Mouse (Mus musculus): ENCODE results near the gene Pkp4. TPM values are rescaled to one million over a fixed set of nuclear protein-coding genes. Genes with fewer than 3 reads are reported as not detected.

Pkp4 gene
- polyA plus RNA-seq, 1 experiment from 2014 or later, result 7.7 TPM

- WGBS (ENCODE audit: insufficient replicate concordance), result 77% methylated on average over 12 of the region's 12 CpGs
- no peak for ATAC-seq
- no peak overlapping the region for H3K4me2 ChIP-seq (ENCODE audit: low read depth, low read length)
- peaks cover 24% of the 10 kb centered on the region for H3K36me3 ChIP-seq (replicated peaks; ENCODE audit: insufficient read depth, low read length)
- H3K4me1 ChIP-seq (ENCODE audit: insufficient read depth), result no peaks in the 10 kb centered on the region
- no peak for TF ChIP-seq EP300 (IDR thresholded peaks at IDR 0.05; ENCODE audit: low read depth)
- no peak for TF ChIP-seq CTCF (IDR thresholded peaks at IDR 0.05; ENCODE audit: low read depth)
- H3K27me3 ChIP-seq (ENCODE audit: insufficient read depth, low read length), result no peaks in the 10 kb centered on the region
- H3K27ac ChIP-seq (ENCODE audit: low read depth), result no peak overlapping the region
- no peak overlapping the region for H3K4me3 ChIP-seq (ENCODE audit: low read depth, low read length)
- H3K9ac ChIP-seq (replicated peaks), result no peak overlapping the region
- no peaks in the 10 kb centered on the region for H3K9me3 ChIP-seq (ENCODE audit: low read length)
- DNase-seq, result no peak
Measured at GRCm38 (mm10) chr2:59303530-59304063, 142.9 kb downstream of the Pkp4 start.

DNA sequence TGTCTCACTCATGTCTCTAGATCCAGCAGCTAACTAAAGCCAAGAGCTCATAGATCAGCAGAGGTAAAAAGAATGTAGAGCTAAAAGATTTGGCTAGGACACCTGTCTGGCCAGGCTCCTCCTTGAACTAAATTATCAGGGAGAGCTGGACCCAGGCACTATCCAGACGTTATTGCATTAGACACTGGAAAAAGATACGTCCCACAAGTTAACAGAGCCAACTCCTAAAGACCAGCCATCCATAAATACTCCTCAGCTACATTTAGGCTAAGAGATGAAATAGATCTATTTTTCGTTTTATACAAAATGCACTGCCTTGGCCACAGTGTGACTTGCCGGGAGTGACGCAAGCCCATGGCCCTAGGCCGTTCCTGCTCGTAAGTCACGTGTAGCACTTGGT is 146.7 kb downstream of the Pkp4 start:
- Histone ChIP-seq H3K36me3 (replicated peaks; ENCODE audit: insufficient read depth, low read length) (peaks cover 36% of the 10 kb centered on the region), H3K9me3 (ENCODE audit: low read length) (no peaks in the 10 kb centered on the region), H3K4me1 (ENCODE audit: insufficient read depth) (no peaks in the 10 kb centered on the region), H3K27me3 (ENCODE audit: insufficient read depth, low read length) (no peaks in the 10 kb centered on the region), H3K4me3 (ENCODE audit: low read depth, low read length) (no peak overlapping the region), H3K27ac (ENCODE audit: low read depth) (no peak overlapping the region), H3K4me2 (ENCODE audit: low read depth, low read length) (no peak overlapping the region), H3K9ac (replicated peaks) (no peak overlapping the region)
- WGBS (ENCODE audit: insufficient replicate concordance), result 88% methylated on average over 8 of the region's 8 CpGs
- ATAC-seq (no peak), DNase-seq (no peak)
- TF ChIP-seq CTCF (IDR thresholded peaks at IDR 0.05; ENCODE audit: low read depth) (no peak), EP300 (IDR thresholded peaks at IDR 0.05; ENCODE audit: low read depth) (no peak)

GRCm38 (mm10) chr2:59308055-59308454 is 147.4 kb downstream of the Pkp4 start:
- TF ChIP-seq CTCF (IDR thresholded peaks at IDR 0.05; ENCODE audit: low read depth) (no peak), EP300 (IDR thresholded peaks at IDR 0.05; ENCODE audit: low read depth) (no peak)
- Histone ChIP-seq H3K27ac (ENCODE audit: low read depth) (no peak overlapping the region), H3K36me3 (replicated peaks; ENCODE audit: insufficient read depth, low read length) (peaks cover 41% of the 10 kb centered on the region), H3K4me3 (ENCODE audit: low read depth, low read length) (no peak overlapping the region), H3K9me3 (ENCODE audit: low read length) (no peaks in the 10 kb centered on the region), H3K4me2 (ENCODE audit: low read depth, low read length) (no peak overlapping the region), H3K4me1 (ENCODE audit: insufficient read depth) (no peaks in the 10 kb centered on the region), H3K27me3 (ENCODE audit: insufficient read depth, low read length) (no peaks in the 10 kb centered on the region), H3K9ac (replicated peaks) (no peak overlapping the region)
- DNase-seq (no peak), ATAC-seq (no peak)
- WGBS (ENCODE audit: insufficient replicate concordance), result 84% methylated on average over 19 of the region's 19 CpGs

DNA sequence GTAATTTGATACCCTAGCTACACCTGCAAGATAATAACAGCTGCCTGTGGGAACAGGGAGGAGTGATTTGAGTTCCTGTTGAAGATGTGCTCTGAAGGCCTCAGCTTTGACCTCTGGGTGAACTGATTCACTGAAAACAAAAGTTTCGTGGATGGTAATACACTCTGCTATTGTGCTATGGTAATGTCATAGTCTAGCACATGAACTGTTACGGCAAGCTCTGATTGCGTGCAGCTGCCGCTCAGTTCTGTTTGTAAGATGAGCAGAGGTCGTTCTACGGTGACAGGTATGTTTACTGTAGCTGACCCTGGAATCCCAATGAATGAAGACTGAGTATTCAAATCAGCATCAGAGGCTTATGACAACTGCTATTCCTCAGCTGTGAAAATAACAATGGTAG is 152.6 kb downstream of the Pkp4 start:
- Histone ChIP-seq H3K4me3 (ENCODE audit: low read depth, low read length) (no peak overlapping the region), H3K9ac (replicated peaks) (no peak overlapping the region), H3K9me3 (ENCODE audit: low read length) (0 out of 2 replicates have a peak, but pooled peaks cover under 1% of the 10 kb centered on the region), H3K4me1 (ENCODE audit: insufficient read depth) (no peaks in the 10 kb centered on the region), H3K27me3 (ENCODE audit: insufficient read depth, low read length) (no peaks in the 10 kb centered on the region), H3K4me2 (ENCODE audit: low read depth, low read length) (no peak overlapping the region), H3K36me3 (replicated peaks; ENCODE audit: insufficient read depth, low read length) (peaks cover 22% of the 10 kb centered on the region), H3K27ac (ENCODE audit: low read depth) (no peak overlapping the region)
- ATAC-seq, result peak; percentile 71
- no peak for TF ChIP-seq EP300 (IDR thresholded peaks at IDR 0.05; ENCODE audit: low read depth)
- no peak for TF ChIP-seq CTCF (IDR thresholded peaks at IDR 0.05; ENCODE audit: low read depth)
- no peak for DNase-seq
- WGBS (ENCODE audit: insufficient replicate concordance), result 70% methylated on average over 6 of the region's 6 CpGs

DNA sequence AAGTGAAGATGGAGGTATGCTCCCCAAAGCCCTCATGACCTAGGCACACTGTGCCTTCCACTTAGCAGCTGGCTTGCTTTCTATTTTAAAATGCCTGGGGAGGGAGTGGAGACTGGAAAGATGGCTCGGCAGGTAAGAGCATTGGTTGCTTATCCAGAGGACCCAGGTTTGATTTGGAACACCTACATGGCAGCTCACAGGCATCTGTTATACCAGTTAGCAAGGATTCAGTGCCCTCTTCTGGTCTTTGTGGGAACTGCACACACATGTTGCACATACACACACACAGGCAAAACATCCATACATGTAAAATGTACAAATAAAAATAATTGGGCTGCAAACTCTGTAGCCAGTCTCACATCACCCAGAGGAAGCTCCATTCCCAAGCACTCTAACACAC is 158.0 kb downstream of the Pkp4 start:
- H3K4me2 ChIP-seq (ENCODE audit: low read depth, low read length), result no peak overlapping the region
- H3K27ac ChIP-seq (ENCODE audit: low read depth), result no peak overlapping the region
- H3K36me3 ChIP-seq (replicated peaks; ENCODE audit: insufficient read depth, low read length), result peaks cover 19% of the 10 kb centered on the region
- no peak for TF ChIP-seq EP300 (IDR thresholded peaks at IDR 0.05; ENCODE audit: low read depth)
- TF ChIP-seq CTCF (IDR thresholded peaks at IDR 0.05; ENCODE audit: low read depth), result 0 out of 2 replicates have a peak, but pooled peaks have one; percentile 19
- DNase-seq (no peak), ATAC-seq (no peak)
- no peaks in the 10 kb centered on the region for H3K27me3 ChIP-seq (ENCODE audit: insufficient read depth, low read length)
- no peak overlapping the region for H3K9ac ChIP-seq (replicated peaks)
- WGBS (ENCODE audit: insufficient replicate concordance), result 91% methylated on average over 1 of the region's 1 CpGs
- H3K4me3 ChIP-seq (ENCODE audit: low read depth, low read length), result no peak overlapping the region
- H3K4me1 ChIP-seq (ENCODE audit: insufficient read depth), result no peaks in the 10 kb centered on the region
- peaks cover 8% of the 10 kb centered on the region; the same call in 1 of the 2 replicates for H3K9me3 ChIP-seq (ENCODE audit: low read length)

DNA sequence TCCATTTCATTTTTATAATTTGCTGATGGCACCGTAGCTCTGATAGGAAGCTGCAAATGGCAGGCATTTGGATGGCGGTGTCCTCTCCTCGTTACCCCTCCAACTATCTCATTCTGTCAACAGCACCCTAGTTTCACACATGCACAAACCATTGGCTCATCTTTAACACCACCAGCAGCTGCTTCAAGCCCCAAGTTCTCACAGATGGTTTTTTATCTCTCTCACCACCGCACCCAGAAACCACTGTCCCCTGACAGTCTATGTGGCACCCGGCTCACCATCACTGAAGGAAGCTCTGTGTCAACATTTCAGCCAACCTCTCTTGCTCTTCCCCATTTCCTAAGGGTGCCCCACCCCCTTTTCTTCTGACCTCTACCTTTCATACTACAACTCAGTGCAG is 167.3 kb downstream of the Pkp4 start:
- no peak for DNase-seq
- no peak overlapping the region for H3K4me2 ChIP-seq (ENCODE audit: low read depth, low read length)

More for the DNA sequence above, 167.3 kb downstream of the Pkp4 start:
- peaks cover 2% of the 10 kb centered on the region; the same call in 1 of the 2 replicates for H3K36me3 ChIP-seq (replicated peaks; ENCODE audit: insufficient read depth, low read length)
- H3K4me3 ChIP-seq (ENCODE audit: low read depth, low read length), result no peak overlapping the region
- 58% methylated on average over 5 of the region's 5 CpGs for WGBS (ENCODE audit: insufficient replicate concordance)
- no peak for TF ChIP-seq CTCF (IDR thresholded peaks at IDR 0.05; ENCODE audit: low read depth)
- no peak for TF ChIP-seq EP300 (IDR thresholded peaks at IDR 0.05; ENCODE audit: low read depth)
- H3K4me1 ChIP-seq (ENCODE audit: insufficient read depth), result peaks cover 2% of the 10 kb centered on the region; the same call in 1 of the 2 replicates
- ATAC-seq, result no peak
- H3K9ac ChIP-seq (replicated peaks), result no peak overlapping the region
- H3K27me3 ChIP-seq (ENCODE audit: insufficient read depth, low read length), result no peaks in the 10 kb centered on the region
- H3K27ac ChIP-seq (ENCODE audit: low read depth), result no peak overlapping the region
- H3K9me3 ChIP-seq (ENCODE audit: low read length), result no peaks in the 10 kb centered on the region

Measured in liver, postnatal 0 days (tissue).